Mouse (Mus musculus) liver, postnatal 0 days (tissue): Measurements from ENCODE around the gene Lce1e.

Experiments
- CTCF ChIP-seq: sonication (generic); IDR thresholded peaks from 2 replicates; pipeline ENCODE4 v1.5.1; 2016; ENCODE audit warnings: antibody characterized with exemption, low read depth
- EP300 ChIP-seq: IDR thresholded peaks from 2 replicates; pipeline ENCODE4 v1.6.1; 2016; ENCODE audit warnings: antibody characterized with exemption, low read depth, mild to moderate bottlenecking

DNA sequence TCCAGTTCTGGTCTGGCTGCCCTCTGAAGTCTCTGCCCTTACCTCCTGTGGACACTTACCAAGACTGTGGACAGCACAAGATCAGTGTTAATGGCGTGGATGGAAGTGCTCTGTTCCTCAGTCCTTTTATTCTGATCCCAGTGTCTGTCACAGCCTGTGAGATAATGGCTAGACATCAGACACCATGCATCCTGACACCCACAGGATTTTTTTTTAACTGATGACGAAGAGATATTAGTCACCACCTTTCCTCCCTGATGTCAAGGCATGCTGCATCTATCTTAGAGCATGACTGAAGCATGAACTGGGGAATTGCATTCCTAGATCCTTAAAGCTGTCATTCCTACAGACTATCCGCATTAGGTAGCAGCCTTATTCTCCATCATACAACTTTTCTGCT, 11.4 kb upstream of the Lce1e start, which contains the start of gene Lce1f:
- TF ChIP-seq EP300: no peak
- TF ChIP-seq CTCF: no peak
